Mouse (Mus musculus) hindbrain, embryonic 11.5 days (tissue): ENCODE data around the gene Med24. TPM values are rescaled to one million over a fixed set of nuclear protein-coding genes. Genes with fewer than 3 reads are reported as not detected.

Source experiments
- ATAC-seq: fragments of 200-750 bp; cut with Nextera tagmentation; 2 replicates; pipeline ENCODE4 v1.8.0; 2017; ENCODE audit warnings: mild to moderate bottlenecking, moderate TSS enrichment, moderate library complexity; ENCODE audit not compliant: low FRiP score
- DNase-seq: peaks from one replicate; pipeline ENCODE4 v3.0.0-alpha.2; 2015; ENCODE audit warnings: low spot score
- H3K27ac ChIP-seq: fragments of 300-500 bp; sonication (generic); 2 replicates; pipeline ENCODE4 v1.5.1; 2014; ENCODE audit warnings: mild to moderate bottlenecking, low read depth, low read length
- H3K27me3 ChIP-seq: fragments of 300-500 bp; sonication (generic); 2 replicates; pipeline ENCODE4 v1.6.1; 2014; ENCODE audit warnings: mild to moderate bottlenecking, low read length, moderate library complexity, mixed read lengths; ENCODE audit not compliant: control insufficient read depth, insufficient read depth
- H3K36me3 ChIP-seq: fragments of 300-500 bp; sonication (generic); 2 replicates; pipeline ENCODE4 v1.6.1; 2014; ENCODE audit warnings: mild to moderate bottlenecking, low read length, moderate library complexity, mixed read lengths; ENCODE audit not compliant: control insufficient read depth, insufficient read depth
- H3K4me1 ChIP-seq: fragments of 300-500 bp; sonication (generic); replicated peaks from 2 replicates; pipeline ENCODE4 v1.6.1; 2014; ENCODE audit warnings: low read length, mixed read lengths; ENCODE audit not compliant: control insufficient read depth, insufficient read depth
- H3K4me2 ChIP-seq: fragments of 300-500 bp; sonication (generic); replicated peaks from 2 replicates; pipeline ENCODE4 v1.6.1; 2014; ENCODE audit warnings: mild to moderate bottlenecking, low read depth, low read length
- H3K4me3 ChIP-seq: fragments of 300-500 bp; sonication (generic); 2 replicates; pipeline ENCODE4 v1.5.1; 2014; ENCODE audit warnings: low read depth, low read length
- H3K9ac ChIP-seq: fragments of 300-500 bp; sonication (generic); 2 replicates; pipeline ENCODE4 v1.6.1; 2014; ENCODE audit warnings: low read depth, low read length
- H3K9me3 ChIP-seq: fragments of 300-500 bp; sonication (generic); 2 replicates; pipeline ENCODE4 v1.6.1; 2016; ENCODE audit warnings: low read length; ENCODE audit not compliant: control insufficient read depth
- WGBS: fragments of 180-500 bp; shearing (Covaris S2); extraction: QIAGEN DNeasy Blood & Tissue Kit; methylation state at CpG from one replicate; pipeline ENCODE4 v1.1.7; 2014; 5-methylcytosine and 5-hydroxymethylcytosine counted together
- polyA plus RNA-seq: library from polyadenylated mRNA; unstranded; fragments of >200 nt; fragmentation: Nextera tagmentation; extraction: Ambion mirVana; gene quantifications from 2 replicates; pipeline ENCODE4 v1.2.1, GENCODE M21; 2014

Gene Med24
- polyA plus RNA-seq: 47.3 and 60.8 TPM in 2 replicates

GRCm38 (mm10) chr11:98729119-98729588 lies at the start of gene Med24:
Gene Med24, minus strand, starts transcription at chr11:98729435.
- H3K4me3 ChIP-seq: peak within 1 kb of the TSS; percentile 68
- under 1% methylated on average over 16 of the region's 16 CpGs for WGBS
- ATAC-seq: peak; percentile 90
- H3K4me1 ChIP-seq: no peaks in the 10 kb centered on the region
- DNase-seq: peak; percentile 87
- peak within 1 kb of the TSS; percentile 25; the same call in 1 of the 2 replicates for H3K27ac ChIP-seq
- peak within 1 kb of the TSS; percentile 73 for H3K9ac ChIP-seq
- peak within 1 kb of the TSS; percentile 66 for H3K4me2 ChIP-seq
- no peaks in the 10 kb centered on the region; the same call in 1 of the 2 replicates for H3K36me3 ChIP-seq
- no peaks in the 10 kb centered on the region for H3K27me3 ChIP-seq
- no peaks in the 10 kb centered on the region for H3K9me3 ChIP-seq

GRCm38 (mm10) chr11:98777888-98778287 lies 48.7 kb upstream of the Med24 start:
- ATAC-seq (no peak), DNase-seq (no peak)
- Histone ChIP-seq H3K4me3 (no peak overlapping the region), H3K9me3 (no peaks in the 10 kb centered on the region), H3K4me2 (no peak overlapping the region), H3K27ac (no peak overlapping the region), H3K27me3 (no peaks in the 10 kb centered on the region), H3K4me1 (peaks cover 25% of the 10 kb centered on the region), H3K9ac (no peak overlapping the region), H3K36me3 (no peaks in the 10 kb centered on the region)

GRCm38 (mm10) chr11:98776843-98777590 lies 47.8 kb upstream of the Med24 start:
- no peak overlapping the region for H3K4me2 ChIP-seq
- no peaks in the 10 kb centered on the region for H3K9me3 ChIP-seq
- no peak overlapping the region for H3K4me3 ChIP-seq
- DNase-seq: peak; percentile 45
- no peaks in the 10 kb centered on the region for H3K27me3 ChIP-seq
- H3K36me3 ChIP-seq: no peaks in the 10 kb centered on the region
- peak overlapping the region; percentile 43; the same call in 1 of the 2 replicates for H3K27ac ChIP-seq
- no peak for ATAC-seq
- H3K4me1 ChIP-seq: peaks cover 16% of the 10 kb centered on the region
- 9% methylated on average over 9 of the region's 9 CpGs for WGBS
- no peak overlapping the region for H3K9ac ChIP-seq

- H3K4me3 ChIP-seq: no peak overlapping the region
- no peaks in the 10 kb centered on the region for H3K9me3 ChIP-seq
- peak overlapping the region; percentile 12; the same call in 1 of the 2 replicates for H3K4me2 ChIP-seq
- DNase-seq (no peak), ATAC-seq (no peak)
- peak overlapping the region; percentile 32; the same call in 1 of the 2 replicates for H3K9ac ChIP-seq
- H3K27me3 ChIP-seq: no peaks in the 10 kb centered on the region
- peak overlapping the region; percentile 33; the same call in 1 of the 2 replicates for H3K27ac ChIP-seq
- H3K4me1 ChIP-seq: peaks cover 12% of the 10 kb centered on the region
- 57% methylated on average over 12 of the region's 12 CpGs for whole genome bisulfite sequencing
- no peaks in the 10 kb centered on the region for H3K36me3 ChIP-seq
Measured at GRCm38 (mm10) chr11:98776052-98776764, 47.0 kb upstream of the Med24 start.

- H3K4me3 ChIP-seq: peak overlapping the region; percentile 22
- H3K4me2 ChIP-seq: peak overlapping the region; percentile 63
- H3K36me3 ChIP-seq: no peaks in the 10 kb centered on the region
- no peaks in the 10 kb centered on the region for H3K27me3 ChIP-seq
- H3K9me3 ChIP-seq: no peaks in the 10 kb centered on the region
- H3K27ac ChIP-seq: 0 out of 2 replicates have a peak overlapping the region, but pooled peaks have one; percentile 33
- ATAC-seq (no peak; the same call in 1 of the 2 replicates), DNase-seq (peak; percentile 93)
- H3K4me1 ChIP-seq: peaks cover 12% of the 10 kb centered on the region
- whole genome bisulfite sequencing: 11% methylated on average over 15 of the region's 15 CpGs
- peak overlapping the region; percentile 32; the same call in 1 of the 2 replicates for H3K9ac ChIP-seq
Measured at GRCm38 (mm10) chr11:98775348-98776051, 46.3 kb upstream of the Med24 start.

GRCm38 (mm10) chr11:98774582-98775347 lies 45.5 kb upstream of the Med24 start, which contains the start of gene Nr1d1:
Gene Nr1d1, minus strand, starts transcription at chr11:98775333.
- Histone ChIP-seq H3K36me3 (no peaks in the 10 kb centered on the region), H3K27me3 (no peaks in the 10 kb centered on the region), H3K4me2 (peak within 1 kb of the TSS; percentile 63), H3K4me1 (peaks cover 12% of the 10 kb centered on the region), H3K27ac (peak within 1 kb of the TSS; percentile 33; the same call in 1 of the 2 replicates), H3K9ac (peak within 1 kb of the TSS; percentile 44), H3K4me3 (peak within 1 kb of the TSS; percentile 29), H3K9me3 (no peaks in the 10 kb centered on the region)
- peak; percentile 77 for ATAC-seq
- no peak for DNase-seq
- 1% methylated on average over 22 of the region's 22 CpGs for WGBS

GRCm38 (mm10) chr11:98773635-98774295 lies 44.5 kb upstream of the Med24 start:
- Histone ChIP-seq H3K9me3 (no peaks in the 10 kb centered on the region), H3K27ac (no peak overlapping the region), H3K4me2 (peak overlapping the region; percentile 63), H3K9ac (no peak overlapping the region), H3K4me3 (peak overlapping the region; percentile 29), H3K36me3 (no peaks in the 10 kb centered on the region), H3K27me3 (no peaks in the 10 kb centered on the region), H3K4me1 (peaks cover 12% of the 10 kb centered on the region)
- ATAC-seq (peak; percentile 86), DNase-seq (peak; percentile 93)
- WGBS: 2% methylated on average over 37 of the region's 37 CpGs
